Mouse (Mus musculus) common myeloid progenitor, adult 5-6 weeks (primary cell): ENCODE results near the gene Endod1. TPM values are rescaled to one million over a fixed set of nuclear protein-coding genes. Genes with fewer than 3 reads are reported as not detected.

Source experiments
- ATAC-seq: replicated peaks from 2 replicates; pipeline ENCODE4 v1.8.0; 2016; ENCODE audit warnings: low read depth, mild to moderate bottlenecking, moderate TSS enrichment, inconsistent platforms; ENCODE audit not compliant: poor library complexity, severe bottlenecking
- total RNA-seq: library from RNA; stranded (forward); fragments of 200-1000, 187-1606 nt; gene quantifications from 2 replicates; pipeline ENCODE4 v1.2.3, GENCODE M21; 2017

Gene Endod1
- total RNA-seq, 1 experiment from 2014 or later, result 28.8 TPM

- no peak for ATAC-seq
These were observed 42.6 kb downstream of the Endod1 start for GRCm38 (mm10) chr9:14338701-14339100.

DNA sequence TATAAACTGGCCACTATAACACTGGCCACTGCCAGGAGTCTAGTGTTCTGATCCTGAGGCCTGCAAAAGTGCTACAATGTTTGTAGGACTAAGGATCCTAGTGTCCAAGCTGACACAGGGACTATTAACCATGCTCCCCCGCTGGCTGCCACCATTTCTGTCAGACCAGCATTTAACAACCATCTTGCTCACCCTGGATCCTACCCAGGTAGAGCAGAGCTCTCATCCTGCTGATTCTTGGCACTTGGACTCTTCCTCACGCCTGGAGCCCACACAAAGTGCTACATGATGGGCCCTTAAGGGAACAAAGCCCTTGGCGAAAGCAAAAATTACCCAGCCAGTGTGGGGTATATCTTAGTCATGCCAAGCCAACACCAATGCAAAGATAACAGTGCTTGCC lies 44.4 kb downstream of the Endod1 start:
- ATAC-seq, result no peak

DNA sequence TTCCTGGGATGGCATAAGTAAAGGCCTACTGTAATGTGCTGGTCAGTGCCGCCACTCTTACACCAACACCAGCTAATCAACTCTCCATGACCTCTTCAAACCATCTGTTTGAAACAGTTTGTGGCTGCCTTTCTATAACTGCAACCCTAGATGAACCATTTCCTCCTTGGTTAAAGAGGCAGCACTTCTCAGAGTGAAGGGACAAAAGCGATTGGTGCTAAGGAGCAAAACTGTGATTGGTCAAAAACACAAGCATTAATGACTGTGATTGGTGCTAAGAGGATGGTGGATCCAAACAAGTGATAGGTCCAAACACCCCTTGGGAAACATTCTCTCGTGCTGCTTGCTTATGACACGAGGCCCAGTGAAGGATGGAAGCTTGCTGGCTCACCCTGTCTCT lies 45.5 kb downstream of the Endod1 start:
- no peak for ATAC-seq

GRCm38 (mm10) chr9:14316618-14317017 lies 64.7 kb downstream of the Endod1 start:
- ATAC-seq, result no peak

DNA sequence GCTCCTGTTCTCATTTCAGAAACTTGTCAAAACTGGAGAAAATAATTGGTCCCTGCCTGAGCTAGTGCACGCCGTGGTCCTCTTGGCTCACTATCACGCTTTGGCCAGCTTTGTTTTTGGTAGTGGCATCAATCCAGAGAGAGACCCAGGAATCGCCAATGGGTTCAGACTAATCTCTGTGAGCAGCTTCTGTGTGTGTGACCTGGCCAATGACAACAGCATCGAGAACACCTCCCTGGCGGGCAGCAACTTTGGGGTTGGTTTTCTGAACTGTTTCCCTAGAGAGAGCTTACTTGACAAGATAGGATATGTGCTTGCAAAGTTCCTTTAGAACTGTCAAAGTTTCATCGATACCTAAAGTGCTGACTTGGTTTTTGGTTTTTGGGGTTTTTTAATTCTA lies 66.8 kb downstream of the Endod1 start:
- no peak for ATAC-seq

- ATAC-seq, result no peak
These were observed 67.3 kb downstream of the Endod1 start for GRCm38 (mm10) chr9:14313968-14314367.

DNA sequence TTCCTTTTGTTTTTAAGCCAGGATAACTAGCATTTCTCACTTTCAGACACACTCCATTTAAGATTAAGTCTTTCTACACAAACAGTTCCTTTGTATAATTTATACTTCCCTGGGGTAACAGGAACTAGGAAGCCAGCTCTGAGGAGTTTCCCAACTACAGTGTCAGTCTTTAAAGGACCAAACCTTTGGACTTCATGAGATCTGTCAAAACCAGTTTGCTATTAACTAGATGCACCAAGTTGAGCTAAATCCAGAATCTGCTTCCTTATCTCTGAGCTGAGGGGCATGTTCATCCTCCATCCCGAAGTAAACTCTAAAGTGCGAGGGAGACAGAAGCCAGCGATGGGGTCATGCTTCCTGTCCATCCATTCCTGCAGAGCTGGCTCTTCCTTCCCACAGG lies 74.0 kb downstream of the Endod1 start:
- no peak for ATAC-seq

DNA sequence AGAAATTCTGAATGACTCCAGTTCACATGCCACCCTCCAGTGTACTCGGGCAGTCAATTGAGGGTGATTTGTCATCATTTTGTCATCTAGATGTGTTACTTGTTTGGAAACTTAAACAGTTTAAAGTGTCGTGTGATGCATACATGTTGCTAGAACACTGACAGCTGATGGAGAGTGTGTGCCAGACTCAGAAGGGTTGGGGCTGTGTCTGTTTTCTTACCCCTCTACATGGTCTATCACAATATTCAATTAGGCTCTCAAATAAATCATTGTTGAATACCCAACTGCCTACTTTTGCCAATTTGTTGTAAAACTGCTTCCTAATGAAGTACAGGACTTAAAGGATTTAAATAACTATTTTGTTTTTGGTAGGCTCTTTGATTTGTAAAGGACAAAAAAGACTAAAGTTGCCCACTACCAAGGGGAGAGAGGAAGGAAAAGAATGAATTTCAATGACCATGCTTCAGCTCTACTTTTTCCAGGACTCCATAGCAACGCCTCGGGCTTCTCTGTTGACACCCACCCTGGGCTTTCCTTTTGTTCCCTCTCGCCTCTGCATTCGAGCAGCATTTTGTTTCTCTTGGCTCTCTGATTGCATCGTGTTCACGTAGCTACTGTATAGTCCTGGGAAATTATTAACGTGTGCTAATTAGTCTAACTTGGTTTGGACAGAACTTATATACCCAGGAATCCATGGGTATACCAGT lies 76.9 kb downstream of the Endod1 start:
- no peak for ATAC-seq

Other genes with a start within 250 kb of the Endod1 start
- 11.8 and 12.5 TPM in 2 replicates for gene Sesn3, start 106.4 kb downstream of the Endod1 start, total RNA-seq
- 0.69 TPM in 1 of 2 replicates, not detected in the other for gene Kdm4d, start 119.0 kb upstream of the Endod1 start, total RNA-seq
- gene Cwc15, start 119.1 kb upstream of the Endod1 start, total RNA-seq, result 260 and 293 TPM in 2 replicates